Mouse (Mus musculus) intestine, embryonic 16.5 days (tissue): Measurements from ENCODE around the gene Ubald2. TPM values are rescaled to one million over a fixed set of nuclear protein-coding genes. Genes with fewer than 3 reads are reported as not detected.
"Not testable (repeated sequence)": the region's sequence is repeated elsewhere in the genome, so short reads cannot be mapped to it uniquely, and the experiment has no call there.

Experiments used
- ATAC-seq: fragments of 200-750 bp; cut with Nextera tagmentation; 2 replicates; pipeline ENCODE4 v1.8.0; 2017; ENCODE audit warnings: moderate TSS enrichment, moderate library complexity
- H3K27ac ChIP-seq: fragments of 300-500 bp; sonication (generic); 2 replicates; pipeline ENCODE4 v1.5.1; 2014; ENCODE audit warnings: mild to moderate bottlenecking, low read length
- H3K27me3 ChIP-seq: fragments of 300-500 bp; sonication (generic); replicated peaks from 2 replicates; pipeline ENCODE4 v1.6.1; 2014; ENCODE audit warnings: low read length, control low read depth, mixed read lengths; ENCODE audit not compliant: control insufficient read depth, insufficient read depth
- H3K36me3 ChIP-seq: fragments of 300-500 bp; sonication (generic); 2 replicates; pipeline ENCODE4 v1.6.1; 2014; ENCODE audit warnings: low read length, control low read depth; ENCODE audit not compliant: control insufficient read depth, insufficient read depth
- H3K4me1 ChIP-seq: fragments of 300-500 bp; sonication (generic); 2 replicates; pipeline ENCODE4 v1.6.1; 2014; ENCODE audit warnings: low read length, control low read depth, mixed read lengths; ENCODE audit not compliant: control insufficient read depth, insufficient read depth
- H3K4me2 ChIP-seq: fragments of 300-500 bp; sonication (generic); 2 replicates; pipeline ENCODE4 v1.6.1; 2014; ENCODE audit warnings: low read depth, low read length, control low read depth
- H3K4me3 ChIP-seq: fragments of 300-500 bp; sonication (generic); 2 replicates; pipeline ENCODE4 v1.5.1; 2014; ENCODE audit warnings: mild to moderate bottlenecking, low read length
- H3K9ac ChIP-seq: fragments of 300-500 bp; sonication (generic); 2 replicates; pipeline ENCODE4 v1.6.1; 2014; ENCODE audit warnings: low read depth, low read length
- H3K9me3 ChIP-seq: fragments of 300-500 bp; sonication (generic); 2 replicates; pipeline ENCODE4 v1.6.1; 2016; ENCODE audit warnings: low read length, control low read depth; ENCODE audit not compliant: control insufficient read depth
- WGBS: fragments of 180-500 bp; shearing (Covaris S2); extraction: QIAGEN DNeasy Blood & Tissue Kit; methylation state at CpG from one replicate; pipeline ENCODE4 v1.1.7; 2014; 5-methylcytosine and 5-hydroxymethylcytosine counted together
- polyA plus RNA-seq: library from polyadenylated mRNA; unstranded; fragments of >200 nt; fragmentation: Nextera tagmentation; extraction: Ambion mirVana; gene quantifications from 2 replicates; pipeline ENCODE4 v1.2.1, GENCODE M21; 2015

Gene Ubald2
- polyA plus RNA-seq, 1 experiment from 2014 or later = 47.2 TPM

DNA sequence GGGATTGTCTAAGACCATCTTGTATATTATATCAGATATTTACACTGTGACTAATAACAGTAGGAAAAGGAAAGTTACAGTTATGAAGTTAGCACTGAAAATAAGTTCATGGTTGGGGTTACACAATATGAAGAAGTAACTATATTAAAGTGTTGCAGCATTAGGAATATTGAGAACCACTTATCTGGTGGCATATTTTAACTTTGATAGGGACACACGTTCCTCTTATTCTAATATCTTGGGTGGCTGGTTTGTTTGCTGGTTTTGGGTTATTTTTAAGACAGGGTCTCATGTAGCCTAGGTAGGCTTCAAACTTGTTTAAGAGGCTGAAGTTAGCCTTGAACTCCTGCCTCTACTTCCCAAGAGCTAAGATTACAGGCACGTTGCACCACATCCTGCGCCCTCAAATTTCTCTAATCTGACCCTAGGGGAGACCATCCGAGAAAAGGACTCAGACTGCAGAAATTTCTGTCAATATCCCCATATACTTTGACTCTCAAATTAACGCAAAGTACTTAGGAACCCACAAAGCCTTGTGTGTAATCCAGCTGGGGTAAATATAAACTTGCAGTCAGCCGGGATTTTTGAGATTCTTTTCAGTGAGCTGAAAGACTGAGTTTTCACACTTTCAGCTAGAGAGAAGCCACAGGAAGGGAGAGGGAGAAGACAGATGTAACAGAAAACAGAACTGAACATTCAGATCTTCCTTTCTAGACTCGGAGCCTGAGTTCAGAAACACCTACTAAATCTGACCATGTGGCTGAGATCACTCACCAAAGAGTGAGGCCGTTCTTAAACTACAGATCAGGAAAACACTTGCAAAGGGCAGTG is 36.2 kb upstream of the Ubald2 start:
- 0 out of 2 replicates have a peak overlapping the region, but pooled peaks have one; percentile 21 for H3K27ac ChIP-seq
- no peaks in the 10 kb centered on the region for H3K27me3 ChIP-seq
- no peak for ATAC-seq
- no peak overlapping the region for H3K9ac ChIP-seq
- no peaks in the 10 kb centered on the region for H3K9me3 ChIP-seq
- no peak overlapping the region for H3K4me3 ChIP-seq
- WGBS = 59% methylated on average over 8 of the region's 8 CpGs
- no peaks in the 10 kb centered on the region for H3K36me3 ChIP-seq
- peaks cover 7% of the 10 kb centered on the region for H3K4me1 ChIP-seq
- no peak overlapping the region for H3K4me2 ChIP-seq

DNA sequence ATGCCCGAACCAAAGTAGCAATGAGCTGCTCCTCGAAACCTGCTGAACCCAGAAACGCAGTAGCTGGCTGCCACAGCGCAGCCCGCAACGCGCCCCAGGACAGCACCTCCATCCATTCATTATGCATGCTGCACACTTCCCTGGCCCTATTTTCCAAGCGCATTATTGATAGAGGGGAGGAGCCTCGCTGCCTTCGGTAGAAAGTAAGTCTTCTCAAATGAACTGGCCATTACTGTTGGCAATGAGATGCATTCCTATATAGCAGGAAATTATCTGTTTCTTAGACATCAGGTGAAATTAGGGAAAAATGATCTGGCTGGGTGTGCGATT is 35.6 kb upstream of the Ubald2 start:
- Histone ChIP-seq H3K4me1 (peaks cover 7% of the 10 kb centered on the region), H3K27me3 (no peaks in the 10 kb centered on the region), H3K9ac (no peak overlapping the region), H3K36me3 (0 out of 2 replicates have a peak, but pooled peaks cover 2% of the 10 kb centered on the region), H3K4me2 (no peak overlapping the region), H3K27ac (0 out of 2 replicates have a peak overlapping the region, but pooled peaks have one; percentile 21), H3K9me3 (no peaks in the 10 kb centered on the region), H3K4me3 (no peak overlapping the region)
- 78% methylated on average over 11 of the region's 11 CpGs for WGBS
- ATAC-seq = no peak

GRCm38 (mm10) chr11:116400560-116400959 is 33.3 kb upstream of the Ubald2 start:
- Histone ChIP-seq H3K9ac (no peak overlapping the region), H3K4me2 (no peak overlapping the region), H3K27ac (peak overlapping the region; percentile 28), H3K4me3 (no peak overlapping the region), H3K9me3 (no peaks in the 10 kb centered on the region), H3K27me3 (no peaks in the 10 kb centered on the region), H3K36me3 (0 out of 2 replicates have a peak, but pooled peaks cover 4% of the 10 kb centered on the region), H3K4me1 (peaks cover 7% of the 10 kb centered on the region)
- no peak for ATAC-seq
- 17% methylated on average over 4 of the region's 4 CpGs for WGBS

- Histone ChIP-seq H3K9ac (no peak overlapping the region), H3K36me3 (0 out of 2 replicates have a peak, but pooled peaks cover 4% of the 10 kb centered on the region), H3K27ac (no peak overlapping the region), H3K4me1 (peaks cover 3% of the 10 kb centered on the region), H3K9me3 (no peaks in the 10 kb centered on the region), H3K4me3 (no peak overlapping the region), H3K27me3 (no peaks in the 10 kb centered on the region), H3K4me2 (no peak overlapping the region)
- 86% methylated on average over 4 of the region's 4 CpGs for WGBS
- no peak for ATAC-seq
Measured at GRCm38 (mm10) chr11:116405601-116406000, 28.3 kb upstream of the Ubald2 start.

DNA sequence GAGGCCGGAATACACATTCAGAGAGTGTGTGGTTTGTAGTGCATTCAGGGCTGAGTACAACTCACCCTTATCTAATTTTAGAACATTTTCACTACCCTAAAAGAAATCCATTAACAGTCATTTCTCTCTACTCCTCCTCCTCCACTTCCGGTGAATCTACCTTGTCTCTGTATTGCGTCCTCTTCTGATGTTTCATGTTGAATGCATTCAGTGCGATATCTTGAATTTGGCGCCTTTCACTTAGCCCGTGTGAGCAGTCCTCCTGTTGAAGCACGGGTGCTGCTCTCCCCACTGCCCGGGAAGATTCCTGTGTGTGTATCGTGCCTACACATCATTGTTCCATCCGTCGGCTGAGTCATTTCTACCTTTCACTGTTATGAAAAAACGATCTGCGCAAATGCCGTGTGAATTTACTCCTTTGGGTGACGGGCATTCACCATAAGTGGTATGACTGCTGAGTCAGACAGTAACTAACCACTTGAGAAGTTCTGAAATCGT is 27.6 kb upstream of the Ubald2 start:
- Histone ChIP-seq H3K4me3 (no peak overlapping the region), H3K4me2 (no peak overlapping the region), H3K9ac (no peak overlapping the region), H3K9me3 (no peaks in the 10 kb centered on the region), H3K36me3 (0 out of 2 replicates have a peak, but pooled peaks cover 4% of the 10 kb centered on the region), H3K4me1 (peaks cover 4% of the 10 kb centered on the region; the same call in 1 of the 2 replicates), H3K27me3 (no peaks in the 10 kb centered on the region), H3K27ac (no peak overlapping the region)
- no peak for ATAC-seq
- 88% methylated on average over 16 of the region's 16 CpGs for WGBS

GRCm38 (mm10) chr11:116409008-116409407 is 24.9 kb upstream of the Ubald2 start:
- no peaks in the 10 kb centered on the region for H3K36me3 ChIP-seq
- no peak overlapping the region for H3K4me2 ChIP-seq
- no peak overlapping the region for H3K9ac ChIP-seq
- no peak overlapping the region for H3K27ac ChIP-seq
- H3K27me3 ChIP-seq = no peaks in the 10 kb centered on the region
- ATAC-seq = no peak
- H3K9me3 ChIP-seq = no peaks in the 10 kb centered on the region
- no peak overlapping the region for H3K4me3 ChIP-seq
- WGBS = 93% methylated on average over 3 of the region's 3 CpGs
- H3K4me1 ChIP-seq = peaks cover 11% of the 10 kb centered on the region

DNA sequence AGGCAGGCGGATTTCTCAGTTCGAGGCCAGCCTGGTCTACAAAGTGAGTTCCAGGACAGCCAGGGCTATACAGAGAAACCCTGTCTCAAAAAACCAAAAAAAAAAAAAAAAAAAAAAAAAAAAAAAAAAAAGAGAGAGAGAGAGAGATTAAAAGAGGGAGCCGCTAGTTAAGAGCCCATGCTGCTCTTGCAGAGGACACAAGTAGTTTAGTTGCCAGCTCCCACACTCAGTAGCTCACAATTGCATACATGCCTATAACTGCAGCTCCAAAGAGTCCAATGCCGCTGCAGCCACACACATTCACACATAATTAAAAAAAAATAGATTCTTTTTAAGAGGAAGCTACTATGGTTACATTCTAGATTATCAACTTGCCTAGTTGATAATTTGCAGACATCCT is 23.5 kb upstream of the Ubald2 start:
- not testable (repeated sequence) for H3K27me3 ChIP-seq, H3K9ac ChIP-seq, H3K9me3 ChIP-seq, H3K4me2 ChIP-seq, ATAC-seq, H3K36me3 ChIP-seq, H3K4me3 ChIP-seq, H3K27ac ChIP-seq
- H3K4me1 ChIP-seq = peaks cover 11% of the 10 kb centered on the region
- 89% methylated on average over 4 of the region's 4 CpGs for WGBS

GRCm38 (mm10) chr11:116411582-116411981 is 22.3 kb upstream of the Ubald2 start:
- 35% methylated on average over 6 of the region's 6 CpGs for WGBS
- no peaks in the 10 kb centered on the region for H3K36me3 ChIP-seq
- peak overlapping the region; percentile 89 for H3K9ac ChIP-seq

DNA sequence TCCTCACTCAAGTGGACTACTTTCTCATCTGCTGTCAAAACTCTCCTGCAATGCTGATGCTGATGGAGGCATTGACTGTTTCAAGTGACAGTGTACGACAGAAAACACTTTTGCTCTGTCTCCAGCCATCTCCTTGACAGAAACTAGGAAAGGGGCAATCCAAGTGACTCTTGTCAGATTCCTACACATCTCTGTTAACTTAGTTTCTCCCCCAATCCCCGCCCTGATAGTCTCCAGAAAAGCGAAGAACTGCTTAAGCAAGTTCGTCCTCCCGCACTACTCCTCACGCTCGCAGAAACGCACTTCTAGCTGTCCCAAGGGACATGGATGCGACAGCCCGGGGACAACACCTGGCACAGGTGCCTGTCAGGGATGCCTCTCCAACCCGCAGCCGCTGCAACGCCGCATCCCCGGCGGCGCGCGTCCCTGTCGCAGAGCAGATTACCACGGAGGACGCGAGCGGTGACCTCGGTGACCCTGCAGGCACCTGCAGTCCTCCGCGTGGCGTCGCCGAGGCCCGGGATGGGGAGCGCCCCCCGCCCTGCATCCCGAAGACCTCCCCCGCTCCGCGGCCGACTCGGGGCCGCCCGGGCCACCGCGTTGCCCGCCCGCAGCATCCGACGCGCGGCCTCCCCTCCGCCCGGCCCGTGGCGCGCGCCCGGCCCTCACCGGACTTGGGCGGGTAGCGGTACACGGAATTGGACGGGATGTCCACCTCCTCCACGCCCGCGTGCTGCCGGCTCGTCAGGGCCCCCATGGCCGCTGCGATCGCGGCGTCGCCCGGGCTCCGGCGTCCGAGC is 21.7 kb upstream of the Ubald2 start:
- peak; percentile 45 for ATAC-seq
- Histone ChIP-seq H3K27ac (peak overlapping the region; percentile 62; the same call in 1 of the 2 replicates), H3K27me3 (no peaks in the 10 kb centered on the region), H3K4me1 (peaks cover 19% of the 10 kb centered on the region), H3K4me3 (peak overlapping the region; percentile 77), H3K9ac (peak overlapping the region; percentile 89), H3K36me3 (no peaks in the 10 kb centered on the region), H3K4me2 (peak overlapping the region; percentile 99), H3K9me3 (no peaks in the 10 kb centered on the region)
- under 1% methylated on average over 47 of the region's 76 CpGs for WGBS

More at GRCm38 (mm10) chr11:116411582-116411981, 22.3 kb upstream of the Ubald2 start:
- H3K9me3 ChIP-seq = no peaks in the 10 kb centered on the region
- H3K4me3 ChIP-seq = peak overlapping the region; percentile 77
- peaks cover 17% of the 10 kb centered on the region for H3K4me1 ChIP-seq
- H3K27ac ChIP-seq = no peak overlapping the region
- no peak for ATAC-seq
- H3K27me3 ChIP-seq = no peaks in the 10 kb centered on the region
- H3K4me2 ChIP-seq = peak overlapping the region; percentile 99
